Mouse (Mus musculus) heart, embryonic 16.5 days (tissue): Measurements from ENCODE around the gene Nwd2. TPM values are rescaled to one million over a fixed set of nuclear protein-coding genes. Genes with fewer than 3 reads are reported as not detected.

Source experiments
- ATAC-seq: fragments of 200-750 bp; cut with Nextera tagmentation; replicated peaks from 2 replicates; pipeline ENCODE4 v1.8.0; 2017; ENCODE audit warnings: moderate number of reproducible peaks; ENCODE audit not compliant: insufficient read depth, low FRiP score; ENCODE audit errors: extremely low read depth
- H3K27ac ChIP-seq: fragments of 300-500 bp; sonication (generic); 2 replicates; pipeline ENCODE4 v1.5.1; 2014; ENCODE audit warnings: mild to moderate bottlenecking, low read length, control low read depth, moderate library complexity
- H3K27me3 ChIP-seq: fragments of 300-500 bp; sonication (generic); 2 replicates; pipeline ENCODE4 v1.6.1; 2014; ENCODE audit warnings: low read length, mixed read lengths; ENCODE audit not compliant: control insufficient read depth, insufficient read depth
- H3K36me3 ChIP-seq: fragments of 300-500 bp; sonication (generic); 2 replicates; pipeline ENCODE4 v1.6.1; 2014; ENCODE audit not compliant: control insufficient read depth, insufficient read depth
- H3K4me1 ChIP-seq: fragments of 300-500 bp; sonication (generic); 2 replicates; pipeline ENCODE4 v1.6.1; 2014; ENCODE audit warnings: low read length, mixed read lengths; ENCODE audit not compliant: control insufficient read depth, insufficient read depth
- H3K4me2 ChIP-seq: fragments of 300-500 bp; sonication (generic); 2 replicates; pipeline ENCODE4 v1.6.1; 2014; ENCODE audit warnings: low read depth, mild to moderate bottlenecking, control low read depth, low read length
- H3K4me3 ChIP-seq: fragments of 300-500 bp; sonication (generic); 2 replicates; pipeline ENCODE4 v1.5.1; 2014; ENCODE audit warnings: mild to moderate bottlenecking, control low read depth, low read length
- H3K9ac ChIP-seq: fragments of 300-500 bp; sonication (generic); 2 replicates; pipeline ENCODE4 v1.6.1; 2014; ENCODE audit warnings: low read length, control low read depth
- H3K9me3 ChIP-seq: fragments of 300-500 bp; sonication (generic); replicated peaks from 2 replicates; pipeline ENCODE4 v1.6.1; 2016; ENCODE audit warnings: low read length; ENCODE audit not compliant: control insufficient read depth
- WGBS: fragments of 180-500 bp; shearing (Covaris S2); extraction: QIAGEN DNeasy Blood & Tissue Kit; methylation state at CpG from one replicate; pipeline ENCODE4 v1.1.7; 2014; 5-methylcytosine and 5-hydroxymethylcytosine counted together
- polyA plus RNA-seq: library from polyadenylated mRNA; unstranded; fragments of >200 nt; fragmentation: Nextera tagmentation; extraction: Ambion mirVana; gene quantifications from 2 replicates; pipeline ENCODE4 v1.2.1, GENCODE M21; 2015

Gene Nwd2
- 0.08 TPM in 1 of 2 replicates, not detected in the other for polyA plus RNA-seq

DNA sequence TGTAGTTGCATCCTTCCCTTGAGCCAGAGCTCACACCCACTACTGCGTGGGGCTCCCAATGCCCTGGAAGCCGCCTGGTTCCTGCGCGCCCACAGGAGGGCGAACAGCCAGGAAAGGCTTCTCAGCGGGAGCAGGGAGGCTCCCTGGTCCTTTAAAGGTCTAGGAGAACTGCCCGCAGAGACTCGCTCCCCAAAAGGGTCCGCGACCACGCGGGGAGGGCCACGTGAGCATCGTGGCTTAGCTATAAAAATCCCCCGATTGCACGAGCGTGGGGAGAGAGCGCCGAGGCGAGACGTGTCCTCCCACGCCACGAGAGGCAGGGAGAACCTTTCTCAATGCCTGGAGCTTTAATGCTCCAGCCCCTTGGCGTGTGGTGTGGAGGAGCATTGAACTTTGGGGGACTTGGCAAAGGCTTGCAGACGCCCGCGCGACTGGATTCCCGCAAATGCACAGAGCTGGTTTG is at the start of gene Nwd2:
Gene Nwd2 (plus strand): TSS at position 33 of the 463 bp plus-strand sequence.
- H3K27me3 ChIP-seq: peaks cover 42% of the 10 kb centered on the region
- H3K4me2 ChIP-seq: peak within 1 kb of the TSS; percentile 66
- H3K4me3 ChIP-seq: peak within 1 kb of the TSS; percentile 47
- no peak within 1 kb of the TSS for H3K27ac ChIP-seq
- no peaks in the 10 kb centered on the region for H3K9me3 ChIP-seq
- H3K36me3 ChIP-seq: no peaks in the 10 kb centered on the region
- 2% methylated on average over 29 of the region's 29 CpGs for WGBS
- no peak for ATAC-seq
- H3K9ac ChIP-seq: no peak within 1 kb of the TSS
- H3K4me1 ChIP-seq: peaks cover 9% of the 10 kb centered on the region; the same call in 1 of the 2 replicates

- no peaks in the 10 kb centered on the region for H3K4me1 ChIP-seq
- H3K9me3 ChIP-seq: no peaks in the 10 kb centered on the region
- no peak overlapping the region for H3K4me3 ChIP-seq
- no peak overlapping the region for H3K9ac ChIP-seq
- no peak for ATAC-seq
- H3K36me3 ChIP-seq: no peaks in the 10 kb centered on the region
- no peak overlapping the region for H3K4me2 ChIP-seq
- H3K27me3 ChIP-seq: no peaks in the 10 kb centered on the region
- no peak overlapping the region for H3K27ac ChIP-seq
- 73% methylated on average over 2 of the region's 2 CpGs for WGBS
Measured at GRCm38 (mm10) chr5:63607447-63607846, 41.5 kb upstream of the Nwd2 start.

DNA sequence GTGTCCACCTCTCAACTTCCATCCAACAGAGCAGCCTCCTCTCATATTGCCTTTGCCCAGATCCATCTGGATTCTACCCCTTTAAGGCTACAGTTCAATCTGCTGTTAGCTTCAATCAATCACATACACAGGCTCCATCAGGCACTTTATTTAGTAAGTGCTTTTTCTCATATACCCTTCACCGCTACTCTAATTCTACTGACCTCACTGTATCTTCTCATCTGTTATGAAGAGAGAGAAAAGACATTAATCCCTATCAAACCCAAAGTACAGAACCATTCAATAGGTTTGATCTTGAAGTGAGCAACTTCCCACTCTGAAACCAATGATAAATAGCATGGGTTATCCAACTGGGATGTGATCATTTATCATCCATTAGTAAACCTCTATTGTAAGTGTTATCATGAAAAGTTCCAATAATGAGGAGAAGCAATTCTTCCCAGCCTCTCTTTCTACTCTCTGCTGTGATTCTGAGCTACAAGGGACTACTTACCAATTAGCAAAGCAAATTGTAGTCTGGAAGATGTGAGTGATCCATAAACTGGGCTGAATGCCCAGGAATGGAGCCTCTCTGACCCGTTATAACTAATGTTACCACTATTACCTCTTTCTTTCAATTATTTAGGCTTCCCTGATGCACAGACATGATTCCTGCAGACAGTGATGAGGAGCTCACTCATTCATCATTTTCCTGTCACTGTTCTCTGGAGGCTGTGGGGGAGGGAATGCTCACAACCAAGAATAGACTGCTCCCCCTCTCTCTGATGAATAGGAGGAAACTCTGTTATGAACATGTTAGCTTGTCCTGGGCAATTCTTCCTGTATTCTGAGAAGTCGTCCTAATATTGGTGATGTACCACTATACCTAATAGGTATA is 31.9 kb upstream of the Nwd2 start:
- Histone ChIP-seq H3K4me2 (no peak overlapping the region), H3K9ac (no peak overlapping the region), H3K9me3 (no peaks in the 10 kb centered on the region), H3K27ac (no peak overlapping the region), H3K36me3 (no peaks in the 10 kb centered on the region), H3K27me3 (no peaks in the 10 kb centered on the region), H3K4me1 (no peaks in the 10 kb centered on the region), H3K4me3 (no peak overlapping the region)
- no peak; the same call in 1 of the 2 replicates for ATAC-seq
- 65% methylated on average over 3 of the region's 3 CpGs for WGBS

DNA sequence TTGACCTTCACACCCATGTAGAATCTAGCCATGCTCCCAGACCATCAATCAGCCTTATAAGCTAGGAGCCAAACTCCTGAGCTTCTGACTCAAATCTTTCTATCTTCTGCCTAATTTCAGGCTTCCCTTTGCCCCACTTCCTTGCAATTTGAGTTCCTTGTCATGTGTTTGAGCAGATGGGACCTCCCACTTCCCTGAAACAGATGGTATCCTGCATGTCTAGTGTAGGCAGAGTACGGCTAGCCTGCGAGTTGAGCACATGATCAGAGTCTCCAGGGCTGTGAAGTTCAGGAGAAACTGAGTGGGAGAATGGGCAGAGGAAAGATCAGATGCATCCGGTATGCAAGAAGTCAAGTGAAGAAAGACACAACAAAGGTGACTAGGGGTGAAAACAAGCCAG is 24.8 kb upstream of the Nwd2 start:
- WGBS: 62% methylated on average over 3 of the region's 3 CpGs
- H3K27ac ChIP-seq: no peak overlapping the region
- H3K9me3 ChIP-seq: no peaks in the 10 kb centered on the region
- no peak overlapping the region for H3K9ac ChIP-seq
- no peak overlapping the region for H3K4me2 ChIP-seq
- no peak for ATAC-seq
- no peaks in the 10 kb centered on the region for H3K4me1 ChIP-seq
- no peak overlapping the region for H3K4me3 ChIP-seq
- H3K27me3 ChIP-seq: no peaks in the 10 kb centered on the region
- H3K36me3 ChIP-seq: no peaks in the 10 kb centered on the region

DNA sequence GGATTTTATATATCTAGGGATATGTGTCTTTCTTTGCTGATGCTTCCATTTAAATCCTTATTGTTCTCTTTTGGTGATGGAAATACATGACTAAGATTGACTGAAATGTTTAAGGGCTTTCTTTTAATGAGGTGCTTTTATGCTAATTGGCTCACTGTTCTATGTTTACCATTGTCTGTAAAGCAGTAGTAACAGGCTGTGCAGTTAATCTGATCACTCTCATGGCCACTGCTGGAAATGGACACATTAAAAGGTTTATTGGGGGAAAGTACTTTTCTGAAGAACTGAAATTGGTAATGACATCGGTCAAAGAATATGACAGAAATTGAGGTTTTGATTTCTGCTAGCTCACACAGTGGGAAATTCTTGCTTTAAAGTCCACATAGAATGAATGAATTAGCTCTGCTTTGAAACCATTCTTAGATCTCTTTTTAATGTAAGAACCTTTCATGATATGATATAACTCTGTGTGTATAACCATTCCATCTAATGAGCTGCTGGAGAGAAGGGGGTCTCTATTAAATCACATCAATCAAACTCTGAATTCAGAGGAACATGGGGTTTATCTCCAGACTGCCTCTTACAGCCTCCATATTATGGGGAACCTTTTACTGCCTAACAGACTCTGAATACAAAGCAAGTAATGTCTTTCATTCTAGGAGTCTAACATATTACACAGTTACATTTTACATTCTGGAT is 20.9 kb upstream of the Nwd2 start:
- no peak for ATAC-seq
- Histone ChIP-seq H3K9me3 (no peaks in the 10 kb centered on the region), H3K4me3 (no peak overlapping the region), H3K36me3 (no peaks in the 10 kb centered on the region), H3K9ac (no peak overlapping the region), H3K4me1 (no peaks in the 10 kb centered on the region), H3K27me3 (no peaks in the 10 kb centered on the region), H3K4me2 (no peak overlapping the region), H3K27ac (no peak overlapping the region)
- 73% methylated on average over 1 of the region's 1 CpGs for WGBS

DNA sequence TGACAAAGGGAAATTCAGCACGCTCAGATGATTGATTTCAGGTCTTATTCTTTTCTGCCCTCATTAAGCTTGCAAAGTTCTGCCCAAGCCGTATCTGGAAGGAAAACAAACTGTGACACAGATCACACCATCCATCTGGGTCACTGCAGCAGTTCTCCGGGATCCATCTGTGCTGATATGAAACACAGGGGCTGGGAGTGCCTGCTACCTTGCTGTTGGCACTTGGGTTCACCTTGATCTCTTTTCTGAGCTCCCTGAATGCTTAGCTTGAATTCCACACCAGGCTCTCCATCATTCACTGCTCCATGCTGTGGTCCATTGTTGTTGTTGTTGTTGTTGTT is 20.4 kb upstream of the Nwd2 start:
- Histone ChIP-seq H3K27me3 (no peaks in the 10 kb centered on the region), H3K9me3 (no peaks in the 10 kb centered on the region), H3K4me2 (no peak overlapping the region), H3K4me3 (no peak overlapping the region), H3K36me3 (no peaks in the 10 kb centered on the region), H3K27ac (no peak overlapping the region), H3K9ac (no peak overlapping the region), H3K4me1 (no peaks in the 10 kb centered on the region)
- WGBS: 53% methylated on average over 3 of the region's 3 CpGs
- no peak for ATAC-seq

DNA sequence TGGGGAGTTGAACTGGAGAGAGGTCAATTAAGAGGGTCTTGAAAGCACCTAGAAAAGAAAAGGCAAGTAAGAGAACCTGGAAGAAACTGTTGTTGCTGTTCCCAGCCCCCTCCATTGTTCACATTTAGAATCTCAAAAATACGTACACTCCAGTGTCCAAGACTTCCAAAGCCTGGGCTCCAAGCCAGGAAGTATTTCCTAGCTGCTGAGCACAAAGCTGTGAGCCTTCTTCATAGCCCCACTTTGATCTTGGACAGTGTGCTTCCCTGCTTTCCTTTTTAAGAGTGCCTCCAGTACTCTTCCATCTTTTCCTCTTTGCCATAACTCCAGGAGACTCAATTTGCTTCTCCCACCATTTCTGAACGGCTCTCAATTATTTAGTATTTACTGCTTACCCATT is 14.3 kb upstream of the Nwd2 start:
- no peak overlapping the region for H3K4me3 ChIP-seq
- 49% methylated on average over 2 of the region's 2 CpGs for WGBS
- no peak overlapping the region for H3K27ac ChIP-seq
- no peak overlapping the region for H3K4me2 ChIP-seq
- no peaks in the 10 kb centered on the region for H3K9me3 ChIP-seq
- H3K9ac ChIP-seq: no peak overlapping the region
- H3K27me3 ChIP-seq: no peaks in the 10 kb centered on the region
- no peaks in the 10 kb centered on the region for H3K4me1 ChIP-seq
- ATAC-seq: no peak
- H3K36me3 ChIP-seq: no peaks in the 10 kb centered on the region

- Histone ChIP-seq H3K4me1 (peaks cover 9% of the 10 kb centered on the region; the same call in 1 of the 2 replicates), H3K9ac (no peak overlapping the region), H3K27ac (no peak overlapping the region), H3K4me3 (no peak overlapping the region), H3K9me3 (no peaks in the 10 kb centered on the region), H3K4me2 (no peak overlapping the region), H3K27me3 (peaks cover 42% of the 10 kb centered on the region), H3K36me3 (no peaks in the 10 kb centered on the region)
- no peak for ATAC-seq
- 26% methylated on average over 2 of the region's 2 CpGs for WGBS
Measured at GRCm38 (mm10) chr5:63648187-63648586, 715 bp upstream of the Nwd2 start.
